Mouse (Mus musculus) induced T-regulatory cell, adult 2 months (primary cell): ENCODE measurements around the gene Rhbdl1.
"Not testable (repeated sequence)": the region's sequence is repeated elsewhere in the genome, so short reads cannot be mapped to it uniquely, and the experiment has no call there.

ENCODE experiments used
- DNase-seq: peaks from one replicate; pipeline ENCODE4 v3.0.0-alpha.2; 2012; ENCODE audit warnings: low read depth

The Rhbdl1 gene

DNA sequence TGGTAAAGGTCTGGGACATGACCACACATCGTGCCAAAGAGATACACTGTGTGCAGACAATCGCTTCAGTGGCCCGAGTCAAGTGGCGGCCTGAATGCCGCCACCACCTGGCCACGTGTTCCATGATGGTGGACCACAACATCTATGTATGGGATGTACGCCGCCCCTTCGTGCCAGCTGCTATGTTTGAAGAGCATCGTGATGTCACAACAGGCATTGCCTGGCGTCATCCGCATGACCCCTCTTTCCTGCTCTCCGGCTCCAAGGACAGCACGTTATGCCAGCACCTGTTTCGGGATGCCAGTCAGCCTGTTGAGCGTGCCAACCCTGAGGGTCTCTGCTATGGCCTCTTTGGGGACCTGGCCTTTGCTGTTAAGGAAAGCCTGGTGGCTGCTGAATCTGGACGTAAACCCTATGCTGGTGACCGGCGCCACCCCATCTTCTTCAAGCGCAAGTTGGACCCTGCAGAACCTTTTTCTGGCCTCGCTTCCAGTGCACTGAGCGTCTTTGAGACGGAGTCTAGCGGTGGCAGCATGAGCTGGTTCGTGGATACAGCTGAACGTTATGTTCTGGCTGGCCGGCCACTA is 11.0 kb downstream of the Rhbdl1 start:
- DNase-seq, result no peak

DNA sequence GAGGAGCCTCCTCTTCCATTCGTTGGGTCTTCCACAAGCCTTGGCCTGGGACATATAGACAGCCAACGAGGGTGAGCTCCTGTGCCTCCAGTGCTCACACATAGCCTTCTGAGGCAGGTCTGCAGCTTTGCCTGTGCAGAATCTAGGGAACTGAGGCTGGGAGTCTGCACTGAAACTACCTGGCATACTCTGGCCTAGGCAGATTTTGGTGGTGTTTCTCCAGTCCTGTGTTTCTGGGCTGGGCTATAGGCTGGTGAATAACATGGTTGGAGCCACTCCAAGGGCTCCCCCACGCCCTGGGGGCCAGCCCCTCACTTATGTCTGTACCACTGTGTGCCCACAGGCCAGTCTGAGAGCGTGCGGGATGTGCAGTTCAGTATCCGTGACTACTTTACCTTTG is 11.8 kb downstream of the Rhbdl1 start:
- DNase-seq, result no peak

GRCm38 (mm10) chr17:25824362-25825142 is 12.5 kb downstream of the Rhbdl1 start:
- DNase-seq, result no peak

- DNase-seq, result peak; percentile 95
These were observed 13.6 kb downstream of the Rhbdl1 start, which contains the start of gene Wdr24 for GRCm38 (mm10) chr17:25823452-25823851. TSS of gene Wdr24 (plus strand) at chr17:25823627.

DNA sequence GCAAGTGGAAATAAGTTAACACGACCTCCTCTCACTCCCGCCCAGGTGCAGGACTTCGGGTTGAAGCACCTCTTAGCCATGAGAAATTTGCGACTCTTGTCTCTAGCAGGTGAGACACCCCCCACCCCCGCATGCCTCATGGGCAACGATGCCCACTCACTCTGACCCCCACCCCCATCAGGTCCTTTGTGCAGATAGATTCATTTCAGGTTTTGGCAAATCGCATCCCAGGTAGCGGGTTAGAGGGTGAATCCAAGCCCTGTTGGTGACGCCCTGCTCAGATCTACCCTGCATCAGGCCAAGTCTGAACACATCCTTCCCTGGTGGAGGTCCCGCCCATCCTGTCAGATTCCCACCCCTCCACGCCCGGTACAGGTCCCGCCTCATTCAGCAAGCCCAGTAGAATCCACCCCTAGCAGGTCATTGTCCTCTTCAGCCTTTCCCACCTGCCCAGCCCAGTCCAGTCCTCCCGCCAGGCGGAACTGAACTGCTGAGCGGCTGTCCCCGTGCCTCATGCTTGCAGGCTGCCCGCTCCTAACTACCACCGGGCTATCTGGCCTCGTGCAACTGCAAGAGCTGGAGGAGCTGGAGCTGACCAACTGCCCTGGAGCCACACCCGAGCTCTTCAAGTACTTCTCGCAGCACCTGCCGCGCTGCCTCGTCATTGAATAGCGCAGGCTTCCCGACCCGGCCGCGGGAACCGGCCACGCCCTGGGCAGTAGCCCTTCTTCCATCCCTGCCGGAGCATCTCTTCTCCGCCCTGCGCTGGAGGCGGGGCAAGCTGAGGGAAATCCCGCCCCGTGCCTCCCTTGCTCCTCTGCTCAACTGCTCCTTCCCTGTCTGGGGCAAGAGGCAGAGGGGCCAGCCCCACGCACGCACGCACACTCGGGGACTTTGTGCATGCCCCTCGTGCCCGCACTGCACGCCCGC is 18.0 kb downstream of the Rhbdl1 start:
- peak; percentile 50 for DNase-seq

- no peak for DNase-seq
These were observed 19.4 kb downstream of the Rhbdl1 start for GRCm38 (mm10) chr17:25817662-25818061.

DNA sequence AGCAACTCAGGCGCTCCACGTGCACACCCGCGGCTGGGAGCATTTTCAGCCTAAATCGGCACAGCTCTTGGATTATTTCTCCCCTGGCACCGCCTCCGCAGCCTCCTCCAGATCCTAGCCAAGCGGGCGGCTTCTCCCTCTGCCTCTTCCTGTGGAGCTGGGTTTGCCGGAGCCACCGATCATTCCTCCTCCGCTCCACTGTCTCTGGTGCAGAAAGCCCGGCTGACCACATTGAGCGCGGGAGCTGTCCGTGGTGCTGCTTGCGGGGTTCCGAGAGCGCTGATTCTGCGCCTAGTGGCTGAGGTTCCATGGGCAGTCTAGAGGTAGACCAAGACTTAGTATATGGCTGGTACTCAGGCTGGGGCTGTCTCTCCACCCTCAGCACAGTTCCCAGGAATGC is 23.6 kb downstream of the Rhbdl1 start:
- peak; percentile 86 for DNase-seq

DNA sequence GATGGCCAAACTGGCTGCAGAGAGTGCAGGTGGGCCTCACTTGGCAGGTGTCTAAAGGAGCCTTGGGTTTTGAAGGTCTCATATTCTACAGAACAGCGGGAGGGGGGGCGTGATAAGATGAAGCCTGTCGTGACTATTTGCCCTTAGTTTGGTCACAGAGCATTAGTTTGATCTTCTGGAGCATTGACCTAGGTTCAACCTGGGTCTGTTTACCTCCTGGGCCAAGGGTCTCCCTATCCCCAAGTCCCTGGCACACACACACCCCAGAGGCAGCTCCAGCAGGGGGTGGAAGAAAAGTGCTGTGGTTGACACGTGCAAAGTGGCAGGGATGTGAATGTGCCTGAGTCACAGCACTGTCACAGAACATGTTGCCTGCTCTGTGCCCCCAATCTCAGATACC is 26.2 kb downstream of the Rhbdl1 start:
- no peak for DNase-seq

GRCm38 (mm10) chr17:25809606-25810340 is 27.3 kb downstream of the Rhbdl1 start:
- DNase-seq, result no peak

DNA sequence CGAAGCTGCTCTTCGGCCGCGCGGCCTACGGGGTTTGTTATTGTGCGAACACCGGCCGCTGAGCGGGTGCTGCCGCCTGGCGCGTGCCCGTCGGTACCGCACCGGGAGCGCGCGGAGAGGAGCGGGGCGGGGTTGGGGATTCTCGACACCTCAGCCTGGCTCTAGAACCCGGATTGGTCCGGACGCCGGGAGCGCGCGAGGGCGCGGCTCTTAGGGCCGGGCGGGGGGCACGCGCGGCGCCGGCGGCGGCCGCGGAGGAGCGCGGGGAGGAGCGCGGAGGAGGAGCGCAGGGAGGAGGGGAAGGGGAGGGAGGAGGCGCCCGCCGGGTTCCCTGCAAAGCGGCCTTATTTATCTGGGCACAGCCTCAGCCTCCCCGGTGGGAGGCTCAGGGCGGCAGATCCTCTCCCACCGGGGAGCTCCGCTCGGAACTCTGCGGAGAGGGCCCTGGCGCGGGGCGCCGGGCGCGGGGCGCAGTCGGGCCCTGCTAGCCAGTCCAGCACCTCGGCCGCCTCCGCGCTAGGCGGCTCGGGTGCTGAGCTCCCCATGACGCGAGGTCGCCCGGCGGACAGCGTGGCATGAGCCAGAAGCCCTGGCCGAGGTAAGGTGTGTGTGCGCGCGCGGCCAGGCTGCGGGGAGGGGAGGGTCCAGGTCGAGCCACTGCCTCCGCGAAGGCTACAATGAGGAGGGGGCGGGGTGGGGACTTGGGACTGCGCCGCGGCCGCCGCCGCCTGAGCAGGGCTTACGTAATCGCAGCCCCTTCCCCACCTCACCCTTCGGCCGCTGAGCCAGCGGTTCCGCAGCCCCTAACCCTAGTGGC is 28.1 kb downstream of the Rhbdl1 start, which contains the start of gene Fbxl16:
Gene Fbxl16 (plus strand): TSS at position 297 of the 817 bp plus-strand sequence.
- DNase-seq, result peak; percentile 58

DNA sequence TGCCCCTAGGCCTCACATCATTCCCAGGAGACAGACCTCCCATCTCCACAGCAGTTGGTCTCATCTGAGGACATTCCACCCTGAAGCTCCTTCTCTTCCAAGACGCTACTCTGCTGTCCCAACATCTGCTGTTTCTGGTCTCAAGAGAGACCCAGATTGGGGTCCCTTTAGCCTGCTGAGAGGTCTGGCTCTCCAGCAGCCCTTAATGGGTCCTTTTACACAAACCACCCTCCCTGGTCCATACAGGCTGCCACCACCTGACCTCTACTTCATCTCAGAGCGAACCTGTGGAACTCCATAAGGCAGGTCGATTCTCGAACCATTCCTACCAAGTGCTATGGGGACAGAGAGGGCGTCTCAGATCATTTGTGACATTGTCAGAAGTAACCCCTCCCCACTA is 29.1 kb downstream of the Rhbdl1 start:
- DNase-seq, result no peak

DNA sequence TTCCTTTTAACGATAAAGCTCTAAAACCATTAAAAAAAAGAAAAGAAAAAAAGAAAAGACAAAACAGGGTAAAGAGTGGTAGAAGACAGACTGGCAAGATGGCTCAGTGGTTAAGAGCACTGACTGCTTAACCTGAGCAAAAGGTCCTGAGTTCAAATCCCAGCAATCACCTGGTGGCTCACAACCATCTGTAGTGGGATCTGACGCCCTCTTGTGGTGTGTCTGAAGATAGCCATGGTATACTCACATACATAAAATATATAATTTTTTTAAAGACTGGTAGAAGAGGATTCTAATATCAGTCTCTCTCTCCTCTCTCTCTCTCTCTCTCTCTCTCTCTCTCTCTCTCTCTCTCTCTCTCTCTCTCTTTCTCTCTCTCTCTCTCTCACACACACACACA is 29.6 kb downstream of the Rhbdl1 start:
- not testable (repeated sequence) for DNase-seq

DNA sequence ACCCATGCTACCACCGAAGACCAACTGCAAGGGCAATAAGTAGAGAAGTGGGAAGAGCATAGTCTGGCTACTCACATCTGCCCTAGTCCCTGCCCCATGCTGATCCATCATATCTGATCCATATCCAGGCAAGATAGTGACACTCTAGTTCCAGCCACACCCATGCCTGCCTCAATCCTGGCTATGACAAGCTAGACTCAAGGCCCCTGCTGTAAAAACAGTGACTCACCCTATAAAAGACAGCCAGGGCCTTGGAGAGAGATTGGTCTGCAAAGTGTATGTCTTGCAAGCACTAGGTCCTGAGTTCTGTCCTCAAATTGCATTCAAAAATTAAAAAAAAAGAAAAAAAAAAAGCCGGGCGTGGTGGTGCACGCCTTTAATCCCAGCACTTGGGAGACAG is 30.6 kb downstream of the Rhbdl1 start:
- DNase-seq, result no peak

DNA sequence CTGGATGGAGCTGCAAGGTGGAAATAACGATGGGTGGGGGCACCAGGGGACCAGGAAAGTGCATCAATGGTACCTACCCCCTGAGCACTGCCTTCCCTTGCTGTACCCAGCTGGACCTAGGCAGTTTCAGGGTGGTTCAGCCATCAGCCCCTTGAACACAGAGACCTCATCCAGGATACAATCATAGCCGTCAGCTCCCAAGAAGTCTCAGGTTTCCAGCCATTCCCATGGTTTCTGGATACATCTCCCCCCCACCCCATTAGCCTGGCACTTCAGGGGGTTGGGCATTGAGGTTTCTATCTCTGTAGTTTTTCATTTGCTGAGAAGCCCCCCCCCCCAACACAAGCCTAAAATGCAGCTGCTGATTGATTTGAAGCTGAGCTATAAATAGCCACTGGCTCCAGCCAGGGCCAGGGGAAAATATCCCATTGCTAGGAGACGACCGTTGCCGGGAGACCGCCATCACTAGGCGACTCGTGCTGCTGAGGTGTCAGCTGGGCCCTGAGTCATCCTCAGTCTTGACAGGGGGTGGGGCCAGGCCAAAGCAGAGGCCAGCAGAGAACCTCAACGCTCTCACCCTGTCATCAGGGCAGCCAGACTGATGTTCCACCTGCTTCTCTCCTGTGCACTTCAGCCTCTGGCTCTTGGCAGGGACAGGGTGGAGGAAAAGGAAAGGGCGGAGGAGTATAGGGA is 34.1 kb downstream of the Rhbdl1 start:
- no peak for DNase-seq

- peak; percentile 90 for DNase-seq
These were observed 36.1 kb downstream of the Rhbdl1 start for GRCm38 (mm10) chr17:25801029-25801428.

GRCm38 (mm10) chr17:25796951-25797369 is 40.1 kb downstream of the Rhbdl1 start, which contains the start of gene Metrn:
TSS of gene Metrn (minus strand) at chr17:25797136.
- DNase-seq, result peak; percentile 90

GRCm38 (mm10) chr17:25796211-25796771 is 40.8 kb downstream of the Rhbdl1 start:
- DNase-seq, result no peak

DNA sequence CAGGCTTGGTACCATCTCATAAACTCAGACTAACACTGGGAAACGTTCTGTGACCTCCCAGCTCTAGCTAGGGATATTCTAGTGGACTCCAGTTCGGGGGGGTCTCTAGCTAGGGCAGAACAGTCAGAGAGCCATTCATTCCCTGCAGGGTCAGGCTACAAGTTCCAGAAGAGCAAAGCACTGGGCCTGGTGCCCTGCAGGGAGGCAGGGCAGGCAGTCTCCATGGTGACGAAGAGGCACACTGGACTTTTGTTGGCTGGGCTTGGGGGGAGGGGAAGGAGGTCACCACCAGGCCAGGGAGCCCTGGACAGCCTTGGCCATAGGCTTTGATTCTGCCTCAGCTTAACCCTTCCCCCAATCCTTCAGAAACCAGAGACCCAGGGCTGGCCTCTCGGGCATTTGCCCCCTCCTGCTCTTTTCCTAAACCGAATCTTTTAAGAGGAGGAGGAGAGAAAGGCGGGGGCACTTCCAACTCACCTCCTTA is 41.4 kb downstream of the Rhbdl1 start, which contains the start of gene AC134908.4:
Gene AC134908.4 (minus strand): TSS at position 51 of the 484 bp plus-strand sequence.
- no peak for DNase-seq

DNA sequence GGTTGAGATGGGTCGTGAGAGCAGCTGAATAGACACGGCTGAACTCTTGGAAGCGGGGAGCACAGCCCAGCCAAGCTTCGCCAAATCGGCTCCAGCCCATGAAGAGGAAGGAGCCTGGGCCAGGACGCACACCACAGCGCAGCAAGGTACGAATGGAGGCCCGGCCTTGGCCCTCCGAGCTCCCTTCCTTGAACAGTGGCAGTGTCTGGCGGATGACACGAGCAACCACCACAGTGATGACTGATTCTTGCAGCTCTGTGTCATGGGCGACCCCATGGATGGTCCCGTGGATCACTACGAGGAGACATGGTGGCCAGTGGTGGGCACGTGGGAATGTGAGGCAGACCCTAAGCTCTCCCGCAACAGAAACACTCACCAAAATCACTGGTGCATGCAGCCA is 42.1 kb downstream of the Rhbdl1 start:
- no peak for DNase-seq

GRCm38 (mm10) chr17:25794197-25794596 is 42.9 kb downstream of the Rhbdl1 start:
- no peak for DNase-seq
